Comparison of ENCODE assay signal across 25 mouse cellular contexts in the genomic region with DNA sequence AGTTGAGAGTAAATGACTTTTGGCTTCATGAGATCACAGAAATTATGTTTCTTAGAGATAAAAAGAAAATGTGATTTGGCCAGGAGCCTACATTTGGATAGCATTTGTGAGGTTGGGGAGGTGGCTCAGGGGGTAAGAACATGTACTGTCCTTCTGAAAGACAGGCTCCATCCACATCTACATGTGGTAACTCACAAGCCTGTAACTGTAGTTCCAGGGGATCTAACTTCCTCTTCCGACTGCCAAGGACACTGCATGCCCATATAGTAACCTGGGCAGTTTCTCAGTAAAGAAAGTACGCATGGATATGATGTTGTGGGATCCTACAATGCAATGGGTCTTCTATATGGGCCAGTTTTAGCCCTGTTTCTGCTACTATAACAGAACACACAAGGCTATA.
"Had no signal": no experiment of that assay in that cellular context is flagged by ENCODE, and none has a peak within 500 bp of the region (broad histone marks: within the 10 kb centered on the region; RNA-seq: fewer than 3 reads in every experiment).

No protein-coding gene starts in this region.

- H3K9me3 ChIP-seq: embryonic facial prominence, embryonic 10.5 days; embryonic facial prominence, embryonic 12.5 days; embryonic facial prominence, embryonic 13.5 days; embryonic facial prominence, embryonic 15.5 days; forebrain, embryonic 10.5 days; forebrain, embryonic 12.5 days; forebrain, embryonic 13.5 days; forebrain, embryonic 15.5 days had no signal

- ATAC-seq: forebrain, embryonic 13.5 days; forebrain, embryonic 14.5 days; forebrain, postnatal 0 days had no signal

- H3K36me3 ChIP-seq: embryonic facial prominence, embryonic 10.5 days; embryonic facial prominence, embryonic 12.5 days; embryonic facial prominence, embryonic 13.5 days; embryonic facial prominence, embryonic 15.5 days; forebrain, embryonic 10.5 days; forebrain, embryonic 12.5 days; forebrain, embryonic 15.5 days had no signal

- H3K9ac ChIP-seq: embryonic facial prominence, embryonic 12.5 days; embryonic facial prominence, embryonic 13.5 days; embryonic facial prominence, embryonic 15.5 days; forebrain, embryonic 12.5 days; forebrain, embryonic 13.5 days; forebrain, embryonic 15.5 days; forebrain, postnatal 0 days had no signal

- H3K27me3 ChIP-seq: forebrain, embryonic 13.5 days; forebrain, embryonic 15.5 days had no signal

- H3K4me2 ChIP-seq: embryonic facial prominence, embryonic 12.5 days; embryonic facial prominence, embryonic 15.5 days; forebrain, embryonic 12.5 days; forebrain, embryonic 13.5 days; forebrain, embryonic 15.5 days had no signal

- DNase-seq: cerebellum, adult 9-10 months; cerebellum, adult 9-11 months; cerebellum, postnatal 10 days; cerebellum, postnatal 25 days; cerebellum, postnatal 36 days; embryo, embryonic 11 days; forebrain, postnatal 0 days; gastrocnemius, adult 2 months; gastrocnemius, postnatal 10 days; gastrocnemius, postnatal 14 days; gastrocnemius, postnatal 25 days; gastrocnemius, postnatal 36 days; heart, adult 11 months; heart, adult 18-20 months; heart, adult 2 months had no signal

- H3K4me3 ChIP-seq: embryonic facial prominence, embryonic 10.5 days; embryonic facial prominence, embryonic 12.5 days; embryonic facial prominence, embryonic 13.5 days; embryonic facial prominence, embryonic 15.5 days; erythroblast, embryonic 14.5 days; forebrain, embryonic 10.5 days; forebrain, embryonic 12.5 days; forebrain, embryonic 13.5 days; forebrain, embryonic 15.5 days; gastrocnemius, adult 2 months; heart, adult 2 months had no signal

- H3K27ac ChIP-seq: embryonic facial prominence, embryonic 10.5 days; embryonic facial prominence, embryonic 12.5 days; embryonic facial prominence, embryonic 13.5 days; embryonic facial prominence, embryonic 15.5 days; forebrain, embryonic 10.5 days; forebrain, embryonic 12.5 days; forebrain, embryonic 13.5 days; forebrain, embryonic 15.5 days; gastrocnemius, adult 2 months; heart, adult 2 months had no signal
